Mouse (Mus musculus) adrenal gland, postnatal 10 days (tissue): ENCODE data around the gene Zc3h15. TPM values are rescaled to one million over a fixed set of nuclear protein-coding genes. Genes with fewer than 3 reads are reported as not detected.
"Not testable (repeated sequence)": the region's sequence is repeated elsewhere in the genome, so short reads cannot be mapped to it uniquely, and the experiment has no call there.

Experiments used
- DNase-seq: peaks from one replicate; pipeline ENCODE4 v3.0.0; 2021; ENCODE audit warnings: mixed read lengths
- long read RNA-seq, 2 experiments: library from polyadenylated mRNA; stranded (forward); transcript quantifications; one replicate each; pipeline ENCODE4 v2.0.0; 2021
- total RNA-seq, 2 experiments: library from RNA; stranded (reverse); gene quantifications; 2 replicates each; pipeline ENCODE4 v1.2.3; 2021

The Zc3h15 gene
- total RNA-seq, result 10 to 100 TPM; 74.7 to 84.3 TPM
- long read RNA-seq, experiment 1, transcript Zc3h15-201 (10 exons, 2,111 nt), result major isoform, 83 of 130 reads
- long read RNA-seq, experiment 1, partial matches to known transcripts, result 44 of 130 reads
- long read RNA-seq, experiment 1, other reads (novel, unspliced or antisense), result 3 of 130 reads
- long read RNA-seq, experiment 2, transcript Zc3h15-201 (10 exons, 2,111 nt), result major isoform, 55 of 62 reads
- long read RNA-seq, experiment 2, partial matches to known transcripts, result 5 of 62 reads
- long read RNA-seq, experiment 2, other reads (novel, unspliced or antisense), result 1 of 62 reads

- DNase-seq, result peak; percentile 96
Observed at GRCm38 (mm10) chr2:83644276-83645252, at the start of gene Zc3h15. Gene Zc3h15, plus strand, starts transcription at chr2:83644435.

GRCm38 (mm10) chr2:83620558-83621367 lies 23.5 kb upstream of the Zc3h15 start:
- DNase-seq, result no peak

- peak; percentile 13 for DNase-seq
Observed at GRCm38 (mm10) chr2:83621511-83621910, 22.7 kb upstream of the Zc3h15 start.

- no peak for DNase-seq
Observed at GRCm38 (mm10) chr2:83622792-83623191, 21.4 kb upstream of the Zc3h15 start.

- no peak for DNase-seq
Observed at GRCm38 (mm10) chr2:83624045-83624444, 20.2 kb upstream of the Zc3h15 start.

- peak; percentile 88 for DNase-seq
Observed at GRCm38 (mm10) chr2:83625226-83626108, 18.8 kb upstream of the Zc3h15 start.

- no peak for DNase-seq
Observed at GRCm38 (mm10) chr2:83626881-83627280, 17.4 kb upstream of the Zc3h15 start.

GRCm38 (mm10) chr2:83627495-83627894 lies 16.7 kb upstream of the Zc3h15 start:
- no peak for DNase-seq

- no peak for DNase-seq
Observed at GRCm38 (mm10) chr2:83627932-83628331, 16.3 kb upstream of the Zc3h15 start.

GRCm38 (mm10) chr2:83641993-83642392 lies 2.2 kb upstream of the Zc3h15 start:
- DNase-seq, result no peak

GRCm38 (mm10) chr2:83648916-83649315 lies 4.7 kb downstream of the Zc3h15 start:
- no peak for DNase-seq

- no peak for DNase-seq
Observed at GRCm38 (mm10) chr2:83652606-83653005, 8.4 kb downstream of the Zc3h15 start.

GRCm38 (mm10) chr2:83659279-83659678 lies 15.0 kb downstream of the Zc3h15 start:
- no peak for DNase-seq

- DNase-seq, result no peak
Observed at GRCm38 (mm10) chr2:83660114-83660513, 15.9 kb downstream of the Zc3h15 start.

GRCm38 (mm10) chr2:83661351-83661750 lies 17.1 kb downstream of the Zc3h15 start:
- DNase-seq, result no peak

GRCm38 (mm10) chr2:83665051-83665450 lies 20.8 kb downstream of the Zc3h15 start:
- not testable (repeated sequence) for DNase-seq

GRCm38 (mm10) chr2:83667430-83667829 lies 23.2 kb downstream of the Zc3h15 start:
- DNase-seq, result no peak

GRCm38 (mm10) chr2:83668052-83668451 lies 23.8 kb downstream of the Zc3h15 start:
- no peak for DNase-seq

- DNase-seq, result peak; percentile 24
Observed at GRCm38 (mm10) chr2:83669988-83670387, 25.8 kb downstream of the Zc3h15 start.

GRCm38 (mm10) chr2:83671843-83672242 lies 27.6 kb downstream of the Zc3h15 start:
- DNase-seq, result no peak

- DNase-seq, result no peak
Observed at GRCm38 (mm10) chr2:83673067-83673466, 28.8 kb downstream of the Zc3h15 start.
